Mouse (Mus musculus) right cerebral cortex, postnatal 36 days (tissue): ENCODE data around the gene Slc2a5.

Source experiments
- DNase-seq, 2 experiments: peaks; one replicate each; pipeline ENCODE4 v3.0.0; 2022; ENCODE audit warnings: low spot score in 2 of 2, mixed read lengths in 1 of 2

The Slc2a5 gene

GRCm38 (mm10) chr4:150139090-150139489 lies 20.0 kb downstream of the Slc2a5 start:
- DNase-seq, result no peak

- DNase-seq, result no peak
Observed at GRCm38 (mm10) chr4:150140346-150140745, 21.3 kb downstream of the Slc2a5 start.

- DNase-seq, result no peak
Observed at GRCm38 (mm10) chr4:150144242-150144641, 25.2 kb downstream of the Slc2a5 start.

- DNase-seq, result no peak
Observed at GRCm38 (mm10) chr4:150146286-150146685, 27.2 kb downstream of the Slc2a5 start.

GRCm38 (mm10) chr4:150151045-150151444 lies 32.0 kb downstream of the Slc2a5 start:
- DNase-seq, result no peak

GRCm38 (mm10) chr4:150152483-150152882 lies 33.4 kb downstream of the Slc2a5 start:
- DNase-seq, result no peak

- DNase-seq, result no peak
Observed at GRCm38 (mm10) chr4:150155301-150155700, 36.2 kb downstream of the Slc2a5 start.

GRCm38 (mm10) chr4:150155731-150156130 lies 36.6 kb downstream of the Slc2a5 start:
- no peak for DNase-seq

GRCm38 (mm10) chr4:150157348-150157882 lies 38.3 kb downstream of the Slc2a5 start:
- DNase-seq, result no peak

- no peak for DNase-seq
Observed at GRCm38 (mm10) chr4:150159458-150159857, 40.4 kb downstream of the Slc2a5 start.

GRCm38 (mm10) chr4:150162561-150163169 lies 43.6 kb downstream of the Slc2a5 start:
- DNase-seq, result no peak

- DNase-seq, result no peak
Observed at GRCm38 (mm10) chr4:150164875-150165274, 45.8 kb downstream of the Slc2a5 start.

- DNase-seq, result peak in 1 of 2 experiments; percentile 13
Observed at GRCm38 (mm10) chr4:150168406-150168805, 49.3 kb downstream of the Slc2a5 start.

- DNase-seq, result no peak
Observed at GRCm38 (mm10) chr4:150172107-150172506, 53.0 kb downstream of the Slc2a5 start.

- DNase-seq, result no peak
Observed at GRCm38 (mm10) chr4:150173281-150173680, 54.2 kb downstream of the Slc2a5 start.

- DNase-seq, result no peak
Observed at GRCm38 (mm10) chr4:150174027-150174426, 54.9 kb downstream of the Slc2a5 start.

- no peak for DNase-seq
Observed at GRCm38 (mm10) chr4:150176535-150176934, 57.5 kb downstream of the Slc2a5 start.

GRCm38 (mm10) chr4:150177122-150177521 lies 58.0 kb downstream of the Slc2a5 start:
- no peak for DNase-seq

GRCm38 (mm10) chr4:150178131-150178530 lies 59.0 kb downstream of the Slc2a5 start:
- no peak for DNase-seq

GRCm38 (mm10) chr4:150181304-150181703 lies 62.2 kb downstream of the Slc2a5 start:
- no peak for DNase-seq

- no peak for DNase-seq
Observed at GRCm38 (mm10) chr4:150188236-150188635, 69.2 kb downstream of the Slc2a5 start.

- DNase-seq, result no peak
Observed at GRCm38 (mm10) chr4:150192199-150192598, 73.1 kb downstream of the Slc2a5 start.
